Mouse (Mus musculus) kidney, embryonic 15.5 days (tissue): ENCODE data around the gene Abcc8. TPM values are rescaled to one million over a fixed set of nuclear protein-coding genes. Genes with fewer than 3 reads are reported as not detected.

Experiments
- ATAC-seq: fragments of 200-750 bp; cut with Nextera tagmentation; replicated peaks from 2 replicates; pipeline ENCODE4 v1.8.0; 2017; ENCODE audit warnings: moderate TSS enrichment; ENCODE audit not compliant: low FRiP score
- H3K27ac ChIP-seq: fragments of 300-500 bp; sonication (generic); 2 replicates; pipeline ENCODE4 v1.5.1; 2015; ENCODE audit warnings: mild to moderate bottlenecking, inconsistent platforms
- H3K27me3 ChIP-seq: fragments of 300-500 bp; sonication (generic); 2 replicates; pipeline ENCODE4 v1.6.1; 2015; ENCODE audit warnings: inconsistent platforms
- H3K36me3 ChIP-seq: fragments of 300-500 bp; sonication (generic); 2 replicates; pipeline ENCODE4 v1.6.1; 2015; ENCODE audit warnings: inconsistent platforms
- H3K4me1 ChIP-seq: fragments of 300-500 bp; sonication (generic); 2 replicates; pipeline ENCODE4 v1.6.1; 2015; ENCODE audit warnings: inconsistent platforms
- H3K4me2 ChIP-seq: fragments of 300-500 bp; sonication (generic); 2 replicates; pipeline ENCODE4 v1.6.1; 2015; ENCODE audit warnings: moderate library complexity, mild to moderate bottlenecking, inconsistent platforms
- H3K4me3 ChIP-seq: fragments of 300-500 bp; sonication (generic); replicated peaks from 2 replicates; pipeline ENCODE4 v1.5.1; 2015; ENCODE audit warnings: mild to moderate bottlenecking, inconsistent platforms
- H3K9ac ChIP-seq: fragments of 300-500 bp; sonication (generic); 2 replicates; pipeline ENCODE4 v1.6.1; 2015; ENCODE audit warnings: mild to moderate bottlenecking, inconsistent platforms
- H3K9me3 ChIP-seq: fragments of 300-500 bp; sonication (generic); replicated peaks from 2 replicates; pipeline ENCODE4 v1.6.1; 2016; ENCODE audit warnings: inconsistent platforms
- WGBS: fragments of 180-500 bp; shearing (Covaris S2); methylation state at CpG from one replicate; pipeline ENCODE4 v1.1.7; 2015; ENCODE audit warnings: mixed read lengths; 5-methylcytosine and 5-hydroxymethylcytosine counted together
- polyA plus RNA-seq: library from polyadenylated mRNA; unstranded; fragments of >200 nt; fragmentation: Nextera tagmentation; extraction: Ambion mirVana; gene quantifications from 2 replicates; pipeline ENCODE4 v1.2.1, GENCODE M21; 2015

Gene Abcc8
- polyA plus RNA-seq, 1 experiment from 2014 or later: 2.3 TPM

DNA sequence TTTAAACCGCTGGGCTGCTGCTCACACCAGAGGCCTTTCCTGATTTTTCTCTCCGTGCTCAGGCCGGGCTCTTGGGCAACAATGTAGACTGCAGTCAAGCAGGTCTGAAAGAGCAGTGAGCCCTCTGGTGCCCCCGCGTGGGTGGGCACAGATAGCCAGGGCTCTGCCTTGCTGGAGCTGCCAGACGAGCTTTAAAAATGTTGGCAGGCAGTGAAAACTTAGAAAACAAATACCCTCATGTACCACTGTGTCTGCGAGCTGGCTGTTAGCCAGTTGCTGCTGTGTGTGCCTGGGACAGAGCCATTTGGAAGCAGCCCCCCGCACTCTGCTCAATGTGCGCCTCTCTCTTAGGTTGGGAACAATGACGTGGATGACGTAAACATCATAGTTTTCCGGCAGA is 102.2 kb downstream of the Abcc8 start:
- Histone ChIP-seq H3K4me1 (no peaks in the 10 kb centered on the region), H3K27ac (no peak overlapping the region), H3K9ac (no peak overlapping the region), H3K4me2 (no peak overlapping the region), H3K9me3 (no peaks in the 10 kb centered on the region), H3K36me3 (peaks cover 96% of the 10 kb centered on the region), H3K27me3 (no peaks in the 10 kb centered on the region), H3K4me3 (no peak overlapping the region)
- ATAC-seq: no peak
- WGBS: 89% methylated on average over 12 of the region's 12 CpGs

GRCm38 (mm10) chr7:46076844-46077243 is 103.0 kb downstream of the Abcc8 start:
- no peak overlapping the region for H3K4me2 ChIP-seq
- H3K36me3 ChIP-seq: peaks cover 96% of the 10 kb centered on the region
- H3K9ac ChIP-seq: no peak overlapping the region
- H3K27ac ChIP-seq: no peak overlapping the region
- no peak for ATAC-seq
- no peaks in the 10 kb centered on the region for H3K4me1 ChIP-seq
- no peak overlapping the region for H3K4me3 ChIP-seq
- no peaks in the 10 kb centered on the region for H3K27me3 ChIP-seq
- no peaks in the 10 kb centered on the region for H3K9me3 ChIP-seq
- 88% methylated on average over 7 of the region's 7 CpGs for WGBS

- peaks cover 93% of the 10 kb centered on the region for H3K36me3 ChIP-seq
- ATAC-seq: no peak
These were observed 111.0 kb downstream of the Abcc8 start for GRCm38 (mm10) chr7:46068831-46069230.

GRCm38 (mm10) chr7:46063296-46063695 is 116.5 kb downstream of the Abcc8 start:
- H3K27me3 ChIP-seq: no peaks in the 10 kb centered on the region
- no peaks in the 10 kb centered on the region for H3K9me3 ChIP-seq
- no peak overlapping the region for H3K4me2 ChIP-seq
- H3K9ac ChIP-seq: no peak overlapping the region
- ATAC-seq: no peak
- H3K27ac ChIP-seq: no peak overlapping the region
- no peaks in the 10 kb centered on the region for H3K4me1 ChIP-seq
- WGBS: 96% methylated on average over 6 of the region's 6 CpGs
- no peak overlapping the region for H3K4me3 ChIP-seq
- H3K36me3 ChIP-seq: peaks cover 91% of the 10 kb centered on the region

More at GRCm38 (mm10) chr7:46068831-46069230, 111.0 kb downstream of the Abcc8 start:
- no peak overlapping the region for H3K27ac ChIP-seq
- no peak overlapping the region for H3K4me2 ChIP-seq
- H3K4me3 ChIP-seq: no peak overlapping the region
- H3K27me3 ChIP-seq: no peaks in the 10 kb centered on the region
- no peak overlapping the region for H3K9ac ChIP-seq
- no peaks in the 10 kb centered on the region for H3K9me3 ChIP-seq
- H3K4me1 ChIP-seq: no peaks in the 10 kb centered on the region
- 94% methylated on average over 8 of the region's 8 CpGs for WGBS

GRCm38 (mm10) chr7:46061614-46062013 is 118.2 kb downstream of the Abcc8 start:
- 95% methylated on average over 16 of the region's 16 CpGs for WGBS
- no peaks in the 10 kb centered on the region for H3K9me3 ChIP-seq
- H3K4me2 ChIP-seq: no peak overlapping the region
- H3K4me1 ChIP-seq: no peaks in the 10 kb centered on the region
- peaks cover 92% of the 10 kb centered on the region for H3K36me3 ChIP-seq
- no peak overlapping the region for H3K27ac ChIP-seq
- no peaks in the 10 kb centered on the region for H3K27me3 ChIP-seq
- no peak for ATAC-seq
- no peak overlapping the region for H3K4me3 ChIP-seq
- H3K9ac ChIP-seq: no peak overlapping the region

GRCm38 (mm10) chr7:46060688-46061087 is 119.1 kb downstream of the Abcc8 start:
- Histone ChIP-seq H3K4me2 (no peak overlapping the region), H3K9ac (no peak overlapping the region), H3K9me3 (no peaks in the 10 kb centered on the region), H3K4me3 (no peak overlapping the region), H3K27ac (no peak overlapping the region), H3K4me1 (no peaks in the 10 kb centered on the region), H3K36me3 (peaks cover 92% of the 10 kb centered on the region), H3K27me3 (no peaks in the 10 kb centered on the region)
- no peak for ATAC-seq
- WGBS: 88% methylated on average over 8 of the region's 8 CpGs

GRCm38 (mm10) chr7:46058882-46059281 is 121.0 kb downstream of the Abcc8 start:
- H3K27ac ChIP-seq: no peak overlapping the region
- no peaks in the 10 kb centered on the region for H3K27me3 ChIP-seq
- no peak overlapping the region for H3K4me2 ChIP-seq
- H3K36me3 ChIP-seq: peaks cover 97% of the 10 kb centered on the region
- no peaks in the 10 kb centered on the region for H3K4me1 ChIP-seq
- H3K9me3 ChIP-seq: no peaks in the 10 kb centered on the region
- no peak for ATAC-seq
- H3K9ac ChIP-seq: no peak overlapping the region
- H3K4me3 ChIP-seq: no peak overlapping the region
- WGBS: 90% methylated on average over 11 of the region's 11 CpGs

Other genes with a start within 250 kb of the Abcc8 start
- gene Abcc6, start 149.7 kb downstream of the Abcc8 start, polyA plus RNA-seq: 0.93 and 1.1 TPM in 2 replicates
- 39.9 and 40.4 TPM in 2 replicates for gene Nomo1, start 146.3 kb downstream of the Abcc8 start, polyA plus RNA-seq
- 0.21 and 0.37 TPM in 2 replicates for gene Kcnj11, start 79.3 kb downstream of the Abcc8 start, polyA plus RNA-seq
- 13.8 and 14.5 TPM in 2 replicates for gene Ush1c, start 58.5 kb upstream of the Abcc8 start, polyA plus RNA-seq
- 0.04 and 0.06 TPM in 2 replicates for gene Otog, start 61.0 kb upstream of the Abcc8 start, polyA plus RNA-seq
- gene Myod1, start 196.4 kb upstream of the Abcc8 start, polyA plus RNA-seq: 2.2 and 3.1 TPM in 2 replicates
- 0.06 and 0.10 TPM in 2 replicates for gene Kcnc1, start 216.5 kb upstream of the Abcc8 start, polyA plus RNA-seq